In the genomic region with DNA sequence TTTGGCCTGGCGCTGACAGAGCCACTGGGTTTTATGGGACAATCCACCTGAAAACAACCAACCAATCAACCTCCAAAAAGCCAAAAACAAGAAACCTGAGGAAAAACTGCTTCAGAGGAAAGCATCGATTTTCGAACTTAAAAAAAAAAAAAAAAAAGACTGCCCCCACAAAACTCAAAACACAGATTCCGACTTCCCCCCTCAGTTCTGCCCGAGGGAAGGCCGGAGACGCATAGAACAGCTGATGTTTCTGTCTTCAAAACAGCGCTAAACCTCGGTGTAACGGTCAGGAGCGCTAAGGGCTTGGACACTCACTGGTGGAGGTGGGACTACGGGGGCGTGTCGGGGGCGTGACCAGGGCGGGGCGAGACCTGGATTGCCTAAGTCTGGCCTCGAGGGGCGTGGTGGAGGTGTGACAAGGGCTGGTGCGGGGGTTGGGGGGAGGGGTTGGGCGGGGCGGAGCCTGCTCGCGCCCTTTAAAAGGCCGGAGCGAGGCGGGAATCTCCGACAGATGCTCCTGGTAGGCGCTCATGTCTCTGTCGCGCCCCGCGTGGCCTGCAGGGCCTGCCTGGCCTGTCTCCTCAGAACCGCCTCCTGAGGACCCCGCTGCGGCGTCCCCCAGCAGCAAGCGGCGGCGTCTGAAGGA, we compare ENCODE assay signal across 8 mouse cellular contexts. TPM values are rescaled to one million over a fixed set of nuclear protein-coding genes. Genes with fewer than 3 reads are reported as not detected.
DNase-seq lines count a peak whose midpoint lies in the region; ATAC-seq and TF ChIP-seq lines count a peak whose summit lies in the region.

A gene (plus strand): TSS at position 531 of the 646 bp plus-strand sequence.

- no peak within 1 kb of the TSS for H3K27ac ChIP-seq in forebrain, embryonic 13.5 days
- H3K27ac ChIP-seq in heart, postnatal 0 days (ENCODE audit: low read depth): no peak within 1 kb of the TSS
- no peak within 1 kb of the TSS for H3K27ac ChIP-seq in liver, embryonic 14.5 days
- no peak within 1 kb of the TSS for H3K27ac ChIP-seq in neural tube, embryonic 12.5 days

- under 1% methylated on average over 40 of the region's 40 CpGs for WGBS in forebrain, embryonic 13.5 days
- WGBS in heart, postnatal 0 days: 2% methylated on average over 34 of the region's 40 CpGs
- under 1% methylated on average over 40 of the region's 40 CpGs for WGBS in liver, embryonic 14.5 days (ENCODE audit: insufficient replicate concordance)
- WGBS in neural tube, embryonic 12.5 days: 1% methylated on average over 40 of the region's 40 CpGs

- TF ChIP-seq EP300 in heart, postnatal 0 days (IDR thresholded peaks at IDR 0.05; ENCODE audit: low read depth): no peak
- TF ChIP-seq EP300 in liver, embryonic 14.5 days (IDR thresholded peaks at IDR 0.05; ENCODE audit: low read depth): no peak

- DNase-seq in 3134 (ENCODE audit: extremely low read depth, insufficient read length, low spot score): peak; percentile 2
- DNase-seq in heart, postnatal 0 days (ENCODE audit: low spot score): peak; percentile 80
- peak; percentile 88 to 91 for DNase-seq in kidney, postnatal 36 days
- peak; percentile 52 to 54 (median 52) for DNase-seq in liver, embryonic 14.5 days (ENCODE audit: low read depth in 3 of 3, low spot score in 3 of 3)
- DNase-seq in testis, postnatal 10 days (ENCODE audit: low spot score): peak; percentile 99

- ATAC-seq in cerebellum, adult (ENCODE audit: insufficient number of reproducible peaks, low FRiP score, low TSS enrichment): peak; percentile 99
- peak; percentile 100 for ATAC-seq in forebrain, embryonic 13.5 days
- peak; percentile 100 for ATAC-seq in heart, postnatal 0 days (ENCODE audit: insufficient read depth, low read depth)
- peak; percentile 95 for ATAC-seq in liver, embryonic 14.5 days (ENCODE audit: insufficient read depth)
- peak; percentile 99 for ATAC-seq in neural tube, embryonic 12.5 days (ENCODE audit: low FRiP score, low read depth)

- H3K9me3 ChIP-seq in forebrain, embryonic 13.5 days (replicated peaks): no peaks in the 10 kb centered on the region
- no peaks in the 10 kb centered on the region for H3K9me3 ChIP-seq in heart, postnatal 0 days (replicated peaks; ENCODE audit: control insufficient read depth, low read length)
- no peaks in the 10 kb centered on the region for H3K9me3 ChIP-seq in liver, embryonic 14.5 days (ENCODE audit: control insufficient read depth, low read length)
- H3K9me3 ChIP-seq in neural tube, embryonic 12.5 days: no peaks in the 10 kb centered on the region

- peak within 1 kb of the TSS; percentile 59 for H3K4me3 ChIP-seq in forebrain, embryonic 13.5 days
- peak within 1 kb of the TSS; percentile 46 for H3K4me3 ChIP-seq in heart, postnatal 0 days (ENCODE audit: low read depth, low read length)
- H3K4me3 ChIP-seq in liver, embryonic 14.5 days (ENCODE audit: insufficient read depth in 1 of 2, low read depth in 2 of 2, low read length in 2 of 2): peak within 1 kb of the TSS; percentile 31 to 38; a peak in 3 of 4 replicates
- peak within 1 kb of the TSS; percentile 49 for H3K4me3 ChIP-seq in neural tube, embryonic 12.5 days

- no peaks in the 10 kb centered on the region for H3K4me1 ChIP-seq in forebrain, embryonic 13.5 days
- H3K4me1 ChIP-seq in heart, postnatal 0 days (ENCODE audit: control insufficient read depth, insufficient read depth): no peaks in the 10 kb centered on the region
- H3K4me1 ChIP-seq in liver, embryonic 14.5 days (replicated peaks; ENCODE audit: control insufficient read depth in 2 of 2, insufficient read depth in 2 of 2, low read length in 1 of 2): no peaks in the 10 kb centered on the region; a peak in 1 of 4 replicates
- no peaks in the 10 kb centered on the region for H3K4me1 ChIP-seq in neural tube, embryonic 12.5 days

- H3K4me2 ChIP-seq in forebrain, embryonic 13.5 days: peak within 1 kb of the TSS; percentile 85
- peak within 1 kb of the TSS; percentile 91 for H3K4me2 ChIP-seq in heart, postnatal 0 days (ENCODE audit: low read depth, low read length)
- peak within 1 kb of the TSS; percentile 60 for H3K4me2 ChIP-seq in liver, embryonic 14.5 days (ENCODE audit: low read depth)
- peak within 1 kb of the TSS; percentile 92 for H3K4me2 ChIP-seq in neural tube, embryonic 12.5 days (replicated peaks)

- H3K27me3 ChIP-seq in forebrain, embryonic 13.5 days: 0 out of 2 replicates have a peak, but pooled peaks cover 5% of the 10 kb centered on the region
- no peaks in the 10 kb centered on the region for H3K27me3 ChIP-seq in heart, postnatal 0 days (ENCODE audit: control insufficient read depth, insufficient read depth, low read length)
- H3K27me3 ChIP-seq in liver, embryonic 14.5 days (ENCODE audit: control insufficient read depth, insufficient read depth, low read length): peaks cover 9% of the 10 kb centered on the region
- H3K27me3 ChIP-seq in neural tube, embryonic 12.5 days (replicated peaks): no peaks in the 10 kb centered on the region

- TF ChIP-seq CTCF in heart, postnatal 0 days (IDR thresholded peaks at IDR 0.05; ENCODE audit: low read depth): peak; percentile 7; the same call in 1 of the 2 replicates
- no peak for TF ChIP-seq CTCF in liver, embryonic 14.5 days (IDR thresholded peaks at IDR 0.05; ENCODE audit: low read depth)

- no peaks in the 10 kb centered on the region for H3K36me3 ChIP-seq in forebrain, embryonic 13.5 days (ENCODE audit: poor library complexity, severe bottlenecking)
- H3K36me3 ChIP-seq in heart, postnatal 0 days (replicated peaks; ENCODE audit: control insufficient read depth, insufficient read depth, low read length): no peaks in the 10 kb centered on the region
- H3K36me3 ChIP-seq in liver, embryonic 14.5 days (replicated peaks; ENCODE audit: control insufficient read depth, insufficient read depth, low read depth): no peaks in the 10 kb centered on the region
- H3K36me3 ChIP-seq in neural tube, embryonic 12.5 days: no peaks in the 10 kb centered on the region

- peak within 1 kb of the TSS; percentile 70 for H3K9ac ChIP-seq in forebrain, embryonic 13.5 days
- H3K9ac ChIP-seq in heart, postnatal 0 days (replicated peaks; ENCODE audit: low read depth, low read length): peak within 1 kb of the TSS; percentile 40; the same call in 1 of the 2 replicates
- H3K9ac ChIP-seq in liver, embryonic 14.5 days (replicated peaks): no peak within 1 kb of the TSS
- H3K9ac ChIP-seq in neural tube, embryonic 12.5 days: peak within 1 kb of the TSS; percentile 66

RNA-seq across cellular contexts. Expression of the gene that starts here (rescaled TPM):
- 0.25 and 0.37 TPM in 2 replicates for polyA plus RNA-seq in forebrain, embryonic 13.5 days (2015; fragmentation: Nextera tagmentation; extraction: Ambion mirVana)
- total RNA-seq in heart, postnatal 0 days (2014; rRNA removed; ENCODE audit: low replicate concordance): not detected in 2 replicates
- 0.14 and 0.16 TPM in 2 replicates for polyA plus RNA-seq in heart, postnatal 0 days (2015; fragmentation: Nextera tagmentation; extraction: Ambion mirVana)
- polyA plus RNA-seq in liver, embryonic 14.5 days (2012; rRNA removed): not detected in 2 replicates
- not detected in 2 replicates for polyA plus RNA-seq in liver, embryonic 14.5 days (2014; fragmentation: Nextera tagmentation; extraction: Ambion mirVana)
- 0.36 and 0.42 TPM in 2 replicates for polyA plus RNA-seq in neural tube, embryonic 12.5 days (2016; fragmentation: Nextera tagmentation; extraction: Ambion mirVana)

Comparison
In these comparisons a context has a peak if more than half of its experiments do, and no peak if none do; other contexts are left out.
1. Peak in ATAC-seq, H3K4me3 ChIP-seq, H3K9ac ChIP-seq and H3K4me2 ChIP-seq in forebrain, embryonic 13.5 days; RNA of the gene not detected or under 1 TPM.
2. Peak in DNase-seq, ATAC-seq, H3K4me3 ChIP-seq, H3K9ac ChIP-seq and H3K4me2 ChIP-seq in heart, postnatal 0 days; RNA of the gene not detected or under 1 TPM.
3. Peak in DNase-seq, ATAC-seq, H3K4me3 ChIP-seq and H3K4me2 ChIP-seq in liver, embryonic 14.5 days; RNA of the gene not detected or under 1 TPM.
4. Peak in ATAC-seq, H3K4me3 ChIP-seq, H3K9ac ChIP-seq and H3K4me2 ChIP-seq in neural tube, embryonic 12.5 days; RNA of the gene not detected or under 1 TPM.
5. DNase-seq: peak in every context shown above with its lines; median percentile 99 in testis, postnatal 10 days; 90 in kidney, postnatal 36 days; 80 in heart, postnatal 0 days; 52 in liver, embryonic 14.5 days; 2 in 3134.